Mouse (Mus musculus): ENCODE data around the gene Actb. TPM values are rescaled to one million over a fixed set of nuclear protein-coding genes. Genes with fewer than 3 reads are reported as not detected.

Actb gene
- polyA plus RNA-seq, 1 experiment from 2014 or later, result 12,527 TPM

GRCm38 (mm10) chr5:142880246-142880645 is 26.3 kb downstream of the Actb start:
- peaks cover 2% of the 10 kb centered on the region; the same call in 1 of the 2 replicates for H3K4me1 ChIP-seq (ENCODE audit: control insufficient read depth, insufficient read depth, low read length)
- no peak for DNase-seq (ENCODE audit: low spot score)
- no peak for ATAC-seq (ENCODE audit: low read depth)
- 78% methylated on average over 6 of the region's 6 CpGs for WGBS
- no peak overlapping the region for H3K4me2 ChIP-seq (ENCODE audit: low read depth, low read length)
- peaks cover 59% of the 10 kb centered on the region for H3K36me3 ChIP-seq (ENCODE audit: control insufficient read depth, insufficient read depth, low read length)
- H3K9me3 ChIP-seq (ENCODE audit: control insufficient read depth, low read length), result no peaks in the 10 kb centered on the region
- H3K9ac ChIP-seq (ENCODE audit: low read depth, low read length), result no peak overlapping the region
- no peak overlapping the region for H3K27ac ChIP-seq (replicated peaks; ENCODE audit: low read depth, low read length)
- H3K27me3 ChIP-seq (replicated peaks; ENCODE audit: control insufficient read depth, insufficient read depth, low read length), result no peaks in the 10 kb centered on the region
- no peak overlapping the region for H3K4me3 ChIP-seq (ENCODE audit: low read depth, low read length)

DNA sequence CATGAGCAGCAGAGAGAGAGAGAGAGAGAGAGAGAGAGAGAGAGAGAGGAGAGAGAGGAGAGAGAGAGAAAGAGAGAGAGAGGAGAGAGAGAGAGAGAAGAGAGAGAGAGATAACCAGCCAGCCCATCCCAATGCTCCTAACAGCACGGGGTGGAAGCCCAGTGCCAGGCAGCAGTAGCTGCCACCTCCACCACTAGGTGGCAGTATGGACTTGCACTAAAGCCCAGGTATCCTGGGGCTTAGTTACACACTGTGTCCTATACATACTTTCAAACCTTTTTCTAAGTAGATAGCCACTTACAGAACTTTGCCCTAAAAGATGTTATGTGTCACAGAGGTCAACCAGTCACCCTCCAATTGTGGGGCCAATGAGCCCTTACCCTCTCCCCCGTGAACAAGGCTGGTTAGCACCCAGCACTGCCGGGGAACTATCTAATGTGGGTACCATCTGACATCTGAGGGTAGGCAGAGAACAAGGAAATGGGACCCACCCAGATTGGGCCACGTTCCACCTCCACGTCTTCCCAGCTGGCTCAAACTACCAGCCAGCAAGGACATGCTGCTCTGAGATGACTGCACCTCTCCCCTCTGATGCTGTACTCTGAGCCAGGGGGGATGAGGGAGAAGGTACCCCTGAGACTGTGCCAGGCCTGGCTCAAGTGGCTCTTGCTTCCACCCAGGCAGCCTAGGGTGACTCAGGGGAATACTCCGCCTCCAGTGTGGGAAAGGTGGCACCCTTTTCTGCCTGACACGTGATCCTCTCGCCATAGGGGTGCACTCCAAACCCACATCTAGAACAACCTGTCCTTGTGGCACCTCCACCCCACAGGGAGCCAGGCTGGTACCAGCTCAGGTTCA is 27.0 kb downstream of the Actb start:
- DNase-seq (ENCODE audit: low spot score) (peak; percentile 94), ATAC-seq (ENCODE audit: low read depth) (peak; percentile 75)
- WGBS, result 64% methylated on average over 8 of the region's 8 CpGs
- Histone ChIP-seq H3K27ac (replicated peaks; ENCODE audit: low read depth, low read length) (no peak overlapping the region), H3K4me3 (ENCODE audit: low read depth, low read length) (no peak overlapping the region), H3K4me2 (ENCODE audit: low read depth, low read length) (no peak overlapping the region), H3K9ac (ENCODE audit: low read depth, low read length) (no peak overlapping the region), H3K27me3 (replicated peaks; ENCODE audit: control insufficient read depth, insufficient read depth, low read length) (no peaks in the 10 kb centered on the region), H3K36me3 (ENCODE audit: control insufficient read depth, insufficient read depth, low read length) (peaks cover 56% of the 10 kb centered on the region), H3K4me1 (ENCODE audit: control insufficient read depth, insufficient read depth, low read length) (peaks cover 2% of the 10 kb centered on the region; the same call in 1 of the 2 replicates), H3K9me3 (ENCODE audit: control insufficient read depth, low read length) (no peaks in the 10 kb centered on the region)

GRCm38 (mm10) chr5:142878570-142878969 is 28.0 kb downstream of the Actb start:
- Histone ChIP-seq H3K36me3 (ENCODE audit: control insufficient read depth, insufficient read depth, low read length) (peaks cover 49% of the 10 kb centered on the region), H3K4me3 (ENCODE audit: low read depth, low read length) (no peak overlapping the region), H3K9ac (ENCODE audit: low read depth, low read length) (no peak overlapping the region), H3K4me1 (ENCODE audit: control insufficient read depth, insufficient read depth, low read length) (peaks cover 2% of the 10 kb centered on the region; the same call in 1 of the 2 replicates), H3K27me3 (replicated peaks; ENCODE audit: control insufficient read depth, insufficient read depth, low read length) (no peaks in the 10 kb centered on the region), H3K27ac (replicated peaks; ENCODE audit: low read depth, low read length) (no peak overlapping the region), H3K4me2 (ENCODE audit: low read depth, low read length) (no peak overlapping the region), H3K9me3 (ENCODE audit: control insufficient read depth, low read length) (no peaks in the 10 kb centered on the region)
- WGBS, result 90% methylated on average over 13 of the region's 15 CpGs
- ATAC-seq (ENCODE audit: low read depth) (no peak), DNase-seq (ENCODE audit: low spot score) (no peak)

GRCm38 (mm10) chr5:142877337-142878280 is 28.9 kb downstream of the Actb start:
- Histone ChIP-seq H3K27me3 (replicated peaks; ENCODE audit: control insufficient read depth, insufficient read depth, low read length) (no peaks in the 10 kb centered on the region), H3K4me3 (ENCODE audit: low read depth, low read length) (no peak overlapping the region), H3K9me3 (ENCODE audit: control insufficient read depth, low read length) (no peaks in the 10 kb centered on the region), H3K4me2 (ENCODE audit: low read depth, low read length) (no peak overlapping the region), H3K36me3 (ENCODE audit: control insufficient read depth, insufficient read depth, low read length) (peaks cover 50% of the 10 kb centered on the region), H3K4me1 (ENCODE audit: control insufficient read depth, insufficient read depth, low read length) (peaks cover 2% of the 10 kb centered on the region; the same call in 1 of the 2 replicates), H3K27ac (replicated peaks; ENCODE audit: low read depth, low read length) (no peak overlapping the region; the same call in 1 of the 2 replicates), H3K9ac (ENCODE audit: low read depth, low read length) (0 out of 2 replicates have a peak overlapping the region, but pooled peaks have one; percentile 8)
- ATAC-seq (ENCODE audit: low read depth) (peak; percentile 79), DNase-seq (ENCODE audit: low spot score) (peak; percentile 84)
- WGBS, result 27% methylated on average over 11 of the region's 11 CpGs

- no peak overlapping the region for H3K4me2 ChIP-seq (ENCODE audit: low read depth, low read length)
- no peak for DNase-seq (ENCODE audit: low spot score)
- no peak overlapping the region for H3K4me3 ChIP-seq (ENCODE audit: low read depth, low read length)
- peaks cover 2% of the 10 kb centered on the region for H3K4me1 ChIP-seq (ENCODE audit: control insufficient read depth, insufficient read depth, low read length)
- H3K9ac ChIP-seq (ENCODE audit: low read depth, low read length), result no peak overlapping the region
- ATAC-seq (ENCODE audit: low read depth), result no peak
- H3K27me3 ChIP-seq (replicated peaks; ENCODE audit: control insufficient read depth, insufficient read depth, low read length), result no peaks in the 10 kb centered on the region
- WGBS, result 80% methylated on average over 5 of the region's 5 CpGs
- no peak overlapping the region; the same call in 1 of the 2 replicates for H3K27ac ChIP-seq (replicated peaks; ENCODE audit: low read depth, low read length)
- H3K9me3 ChIP-seq (ENCODE audit: control insufficient read depth, low read length), result no peaks in the 10 kb centered on the region
- H3K36me3 ChIP-seq (ENCODE audit: control insufficient read depth, insufficient read depth, low read length), result peaks cover 51% of the 10 kb centered on the region
These were observed 29.7 kb downstream of the Actb start for GRCm38 (mm10) chr5:142876896-142877295.

- H3K9ac ChIP-seq (ENCODE audit: low read depth, low read length), result no peak overlapping the region
- H3K9me3 ChIP-seq (ENCODE audit: control insufficient read depth, low read length), result no peaks in the 10 kb centered on the region
- WGBS, result 89% methylated on average over 7 of the region's 10 CpGs
- peaks cover 2% of the 10 kb centered on the region for H3K4me1 ChIP-seq (ENCODE audit: control insufficient read depth, insufficient read depth, low read length)
- H3K36me3 ChIP-seq (ENCODE audit: control insufficient read depth, insufficient read depth, low read length), result peaks cover 60% of the 10 kb centered on the region
- no peak overlapping the region for H3K4me2 ChIP-seq (ENCODE audit: low read depth, low read length)
- DNase-seq (ENCODE audit: low spot score), result no peak
- peak overlapping the region; percentile 6; the same call in 1 of the 2 replicates for H3K27ac ChIP-seq (replicated peaks; ENCODE audit: low read depth, low read length)
- ATAC-seq (ENCODE audit: low read depth), result no peak
- no peak overlapping the region for H3K4me3 ChIP-seq (ENCODE audit: low read depth, low read length)
- no peaks in the 10 kb centered on the region for H3K27me3 ChIP-seq (replicated peaks; ENCODE audit: control insufficient read depth, insufficient read depth, low read length)
These were observed 31.0 kb downstream of the Actb start for GRCm38 (mm10) chr5:142875513-142875905.

GRCm38 (mm10) chr5:142874791-142875512 is 31.6 kb downstream of the Actb start:
- Histone ChIP-seq H3K27ac (replicated peaks; ENCODE audit: low read depth, low read length) (peak overlapping the region; percentile 6; the same call in 1 of the 2 replicates), H3K4me3 (ENCODE audit: low read depth, low read length) (no peak overlapping the region), H3K4me2 (ENCODE audit: low read depth, low read length) (no peak overlapping the region), H3K9ac (ENCODE audit: low read depth, low read length) (no peak overlapping the region), H3K9me3 (ENCODE audit: control insufficient read depth, low read length) (no peaks in the 10 kb centered on the region), H3K36me3 (ENCODE audit: control insufficient read depth, insufficient read depth, low read length) (peaks cover 56% of the 10 kb centered on the region), H3K27me3 (replicated peaks; ENCODE audit: control insufficient read depth, insufficient read depth, low read length) (no peaks in the 10 kb centered on the region), H3K4me1 (ENCODE audit: control insufficient read depth, insufficient read depth, low read length) (peaks cover 2% of the 10 kb centered on the region)
- WGBS, result 72% methylated on average over 13 of the region's 13 CpGs
- DNase-seq (ENCODE audit: low spot score) (peak; percentile 62), ATAC-seq (ENCODE audit: low read depth) (no peak)

DNA sequence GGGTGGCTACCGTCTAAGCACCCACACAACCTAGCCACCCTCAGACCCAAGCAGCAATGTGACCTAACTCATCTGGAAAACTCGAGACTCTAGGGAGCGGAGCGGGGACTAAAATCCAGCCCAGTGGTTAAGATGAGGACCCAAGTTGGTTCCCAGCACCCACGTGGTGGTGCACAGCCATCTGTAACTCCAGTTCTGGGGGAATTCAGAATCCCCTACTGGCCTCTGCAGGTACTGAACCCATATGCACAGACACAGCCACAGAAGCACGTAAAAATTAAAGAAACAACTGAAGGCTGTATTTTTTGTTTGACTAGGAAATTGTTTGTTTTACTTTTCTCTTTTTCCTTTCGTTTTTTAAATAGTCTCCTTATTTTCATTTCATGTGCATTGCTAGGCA is 32.8 kb downstream of the Actb start:
- no peak overlapping the region for H3K4me2 ChIP-seq (ENCODE audit: low read depth, low read length)
- H3K9ac ChIP-seq (ENCODE audit: low read depth, low read length), result no peak overlapping the region
- H3K4me1 ChIP-seq (ENCODE audit: control insufficient read depth, insufficient read depth, low read length), result peaks cover 4% of the 10 kb centered on the region
- ATAC-seq (ENCODE audit: low read depth) (no peak), DNase-seq (ENCODE audit: low spot score) (no peak)
- no peak overlapping the region for H3K27ac ChIP-seq (replicated peaks; ENCODE audit: low read depth, low read length)
- no peaks in the 10 kb centered on the region for H3K9me3 ChIP-seq (ENCODE audit: control insufficient read depth, low read length)
- H3K36me3 ChIP-seq (ENCODE audit: control insufficient read depth, insufficient read depth, low read length), result peaks cover 52% of the 10 kb centered on the region
- H3K27me3 ChIP-seq (replicated peaks; ENCODE audit: control insufficient read depth, insufficient read depth, low read length), result no peaks in the 10 kb centered on the region
- no peak overlapping the region for H3K4me3 ChIP-seq (ENCODE audit: low read depth, low read length)
- WGBS, result 95% methylated on average over 7 of the region's 7 CpGs

Measured in embryonic facial prominence, embryonic 14.5 days (tissue).